Mouse (Mus musculus): ENCODE measurements around the gene C1qtnf5.
"Not testable (repeated sequence)": the region's sequence is repeated elsewhere in the genome, so short reads cannot be mapped to it uniquely, and the experiment has no call there.

The C1qtnf5 gene

GRCm38 (mm10) chr9:44107557-44108179 is 623 bp downstream of the C1qtnf5 start:
- DNase-seq = no peak

- DNase-seq = no peak
Observed at GRCm38 (mm10) chr9:44108269-44109055, 1.4 kb downstream of the C1qtnf5 start.

GRCm38 (mm10) chr9:44109360-44110095 is 2.5 kb downstream of the C1qtnf5 start:
- DNase-seq = peak in 1 of 2 experiments; percentile 55

GRCm38 (mm10) chr9:44111909-44112308 is 4.9 kb downstream of the C1qtnf5 start:
- not testable (repeated sequence) for DNase-seq

- peak; percentile 88 to 95 for DNase-seq
Observed at GRCm38 (mm10) chr9:44113105-44113789, 6.2 kb downstream of the C1qtnf5 start, which contains the start of the genes Gm49380 and Rnf26. Gene Gm49380, minus strand, starts transcription at chr9:44113500. Gene Rnf26, minus strand, starts transcription at chr9:44113517.

GRCm38 (mm10) chr9:44114453-44114852 is 7.4 kb downstream of the C1qtnf5 start:
- DNase-seq = no peak

- no peak for DNase-seq
Observed at GRCm38 (mm10) chr9:44115599-44115998, 8.6 kb downstream of the C1qtnf5 start.

- no peak for DNase-seq
Observed at GRCm38 (mm10) chr9:44116182-44116581, 9.1 kb downstream of the C1qtnf5 start.

- no peak for DNase-seq
Observed at GRCm38 (mm10) chr9:44119011-44119410, 12.0 kb downstream of the C1qtnf5 start.

GRCm38 (mm10) chr9:44119948-44120465 is 13.0 kb downstream of the C1qtnf5 start:
- DNase-seq = no peak

- DNase-seq = no peak
Observed at GRCm38 (mm10) chr9:44124317-44124716, 17.3 kb downstream of the C1qtnf5 start.

- DNase-seq = no peak
Observed at GRCm38 (mm10) chr9:44125026-44125425, 18.0 kb downstream of the C1qtnf5 start.

GRCm38 (mm10) chr9:44125546-44126428 is 18.7 kb downstream of the C1qtnf5 start:
- DNase-seq = peak; percentile 57 to 70

- DNase-seq = no peak
Observed at GRCm38 (mm10) chr9:44126746-44127145, 19.7 kb downstream of the C1qtnf5 start.

- DNase-seq = no peak
Observed at GRCm38 (mm10) chr9:44127351-44127801, 20.3 kb downstream of the C1qtnf5 start.

- no peak for DNase-seq
Observed at GRCm38 (mm10) chr9:44129633-44130032, 22.6 kb downstream of the C1qtnf5 start.

GRCm38 (mm10) chr9:44130034-44130433 is 23.0 kb downstream of the C1qtnf5 start:
- DNase-seq = peak; percentile 62 to 73

GRCm38 (mm10) chr9:44130581-44131275 is 23.7 kb downstream of the C1qtnf5 start:
- DNase-seq = no peak

GRCm38 (mm10) chr9:44131276-44131590 is 24.2 kb downstream of the C1qtnf5 start:
- no peak for DNase-seq

- DNase-seq = no peak
Observed at GRCm38 (mm10) chr9:44132200-44132599, 25.2 kb downstream of the C1qtnf5 start.

GRCm38 (mm10) chr9:44133287-44133686 is 26.2 kb downstream of the C1qtnf5 start:
- DNase-seq = no peak
